Mouse (Mus musculus): Measurements from ENCODE around the gene Padi2. TPM values are rescaled to one million over a fixed set of nuclear protein-coding genes. Genes with fewer than 3 reads are reported as not detected.

Padi2 gene
- polyA plus RNA-seq, 1 experiment, result 25.2 TPM

DNA sequence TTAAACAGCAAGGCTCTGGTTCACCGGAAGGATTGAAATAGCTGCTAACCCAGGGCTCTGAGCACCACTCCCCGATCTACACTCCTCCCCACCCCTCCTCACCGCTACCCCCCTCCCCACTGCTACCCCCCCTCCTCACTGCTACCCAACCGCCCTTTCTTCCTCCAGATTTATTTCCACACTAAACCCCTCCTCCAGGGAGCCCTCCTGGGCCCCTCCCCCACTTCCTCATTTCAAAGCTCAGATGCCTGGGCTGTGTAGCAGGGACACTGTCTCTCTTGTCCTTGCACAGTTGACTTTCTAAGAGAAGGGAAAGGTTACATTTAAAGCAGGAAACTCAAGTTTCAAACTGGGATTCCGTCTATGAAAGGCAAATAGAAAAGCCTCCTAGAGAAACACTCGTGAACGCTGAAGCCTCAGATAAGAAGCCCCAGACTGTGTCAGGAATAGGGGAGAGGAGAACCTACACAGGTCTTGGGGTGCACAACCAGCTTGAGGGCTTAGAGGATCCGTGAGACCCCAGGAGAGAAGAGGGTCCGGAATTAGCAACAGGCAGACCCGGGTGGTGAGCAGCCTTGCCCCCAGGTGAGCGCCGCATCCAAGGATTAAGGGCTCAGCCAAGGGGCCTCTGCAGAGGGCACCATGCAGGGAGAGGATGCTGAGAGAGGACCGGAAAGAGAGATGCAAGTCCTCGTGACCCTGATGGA lies 37.5 kb upstream of the Padi2 start:
- WGBS, result 15% methylated on average over 14 of the region's 14 CpGs
- no peak for DNase-seq
- no peak overlapping the region for H3K27ac ChIP-seq (ENCODE audit: insufficient read depth, low read length)

DNA sequence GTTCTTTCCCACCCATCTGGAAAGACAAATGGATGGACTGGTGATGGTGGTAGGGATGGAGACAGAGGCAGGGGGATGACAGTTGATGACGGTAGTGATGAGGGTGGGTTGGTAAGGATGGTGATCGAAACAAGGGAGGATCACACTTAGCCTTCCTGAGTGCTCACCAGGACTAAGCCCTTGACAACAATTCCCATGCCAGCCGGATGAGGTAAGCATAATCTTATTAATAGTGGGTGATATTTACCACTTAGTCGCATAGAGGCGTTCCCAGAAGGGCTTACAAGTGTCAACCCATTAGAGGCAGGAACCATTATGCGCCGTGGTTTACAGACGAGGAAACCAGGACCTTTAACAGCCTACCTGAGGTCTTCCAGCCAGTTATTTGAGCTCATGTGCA lies 36.2 kb upstream of the Padi2 start:
- H3K27me3 ChIP-seq (ENCODE audit: control insufficient read depth, insufficient read depth, low read length), result no peaks in the 10 kb centered on the region; the same call in 1 of the 2 replicates
- no peak overlapping the region for H3K4me3 ChIP-seq (replicated peaks; ENCODE audit: insufficient read depth, low read depth, low read length)
- DNase-seq, result no peak
- 94% methylated on average over 8 of the region's 8 CpGs for WGBS
- no peak overlapping the region for H3K27ac ChIP-seq (ENCODE audit: insufficient read depth, low read length)
- H3K4me1 ChIP-seq (ENCODE audit: control insufficient read depth, insufficient read depth, low read length), result no peaks in the 10 kb centered on the region
- no peak for TF ChIP-seq CTCF (IDR thresholded peaks at IDR 0.05; ENCODE audit: borderline replicate concordance, insufficient read depth, low read depth, low read length)
- no peak for TF ChIP-seq POLR2A (IDR thresholded peaks at IDR 0.05; ENCODE audit: borderline replicate concordance, insufficient read depth, low read length)

More for the DNA sequence above, 37.5 kb upstream of the Padi2 start:
- Histone ChIP-seq H3K27me3 (ENCODE audit: control insufficient read depth, insufficient read depth, low read length) (no peaks in the 10 kb centered on the region; the same call in 1 of the 2 replicates), H3K4me1 (ENCODE audit: control insufficient read depth, insufficient read depth, low read length) (no peaks in the 10 kb centered on the region), H3K4me3 (replicated peaks; ENCODE audit: insufficient read depth, low read depth, low read length) (no peak overlapping the region)
- no peak for TF ChIP-seq CTCF (IDR thresholded peaks at IDR 0.05; ENCODE audit: borderline replicate concordance, insufficient read depth, low read depth, low read length)
- TF ChIP-seq POLR2A (IDR thresholded peaks at IDR 0.05; ENCODE audit: borderline replicate concordance, insufficient read depth, low read length), result no peak

DNA sequence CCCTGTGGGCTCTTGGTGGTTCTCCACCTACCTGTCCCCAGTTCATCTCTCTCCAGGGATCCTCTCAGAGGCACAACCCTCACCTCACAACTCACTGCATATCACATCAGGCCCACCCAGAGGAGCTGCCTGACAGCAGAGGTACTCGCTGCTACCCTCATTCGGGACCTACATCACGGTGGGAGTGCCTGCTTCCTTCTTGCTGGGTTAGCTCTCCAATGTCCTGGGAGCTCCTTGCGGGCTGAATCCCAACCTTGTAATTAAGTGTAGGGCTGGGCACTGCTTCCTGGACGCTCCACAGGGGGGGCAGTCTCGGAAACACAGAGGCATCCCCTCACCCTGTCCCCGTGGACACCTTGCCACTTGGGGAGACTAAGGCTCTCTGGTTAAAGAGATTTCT lies 35.3 kb upstream of the Padi2 start:
- no peaks in the 10 kb centered on the region; the same call in 1 of the 2 replicates for H3K27me3 ChIP-seq (ENCODE audit: control insufficient read depth, insufficient read depth, low read length)
- no peak for DNase-seq
- H3K27ac ChIP-seq (ENCODE audit: insufficient read depth, low read length), result no peak overlapping the region
- WGBS, result 83% methylated on average over 7 of the region's 7 CpGs
- H3K4me1 ChIP-seq (ENCODE audit: control insufficient read depth, insufficient read depth, low read length), result no peaks in the 10 kb centered on the region
- no peak overlapping the region for H3K4me3 ChIP-seq (replicated peaks; ENCODE audit: insufficient read depth, low read depth, low read length)
- no peak for TF ChIP-seq POLR2A (IDR thresholded peaks at IDR 0.05; ENCODE audit: borderline replicate concordance, insufficient read depth, low read length)
- TF ChIP-seq CTCF (IDR thresholded peaks at IDR 0.05; ENCODE audit: borderline replicate concordance, insufficient read depth, low read depth, low read length), result no peak

DNA sequence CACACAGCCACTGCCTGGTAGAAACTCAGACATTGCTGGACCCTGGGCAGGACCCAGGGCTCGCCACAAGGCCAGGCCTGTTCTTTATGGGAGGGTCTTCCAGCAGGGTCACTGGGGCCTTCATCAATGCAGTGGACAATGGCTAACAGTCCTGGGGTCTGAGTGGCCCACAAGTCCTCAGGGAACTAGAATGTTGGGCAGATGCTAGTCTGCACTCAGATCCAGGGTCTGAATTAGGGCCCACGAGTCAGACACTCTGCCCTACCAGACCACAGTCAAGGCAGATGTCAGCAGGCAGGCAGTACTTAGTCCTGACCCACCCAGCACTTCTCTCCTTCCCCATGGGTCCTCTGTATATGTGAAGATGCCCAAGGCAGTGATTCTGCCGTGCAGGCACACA lies 34.8 kb upstream of the Padi2 start:
- no peaks in the 10 kb centered on the region; the same call in 1 of the 2 replicates for H3K27me3 ChIP-seq (ENCODE audit: control insufficient read depth, insufficient read depth, low read length)
- TF ChIP-seq CTCF (IDR thresholded peaks at IDR 0.05; ENCODE audit: borderline replicate concordance, insufficient read depth, low read depth, low read length), result no peak
- no peak for TF ChIP-seq POLR2A (IDR thresholded peaks at IDR 0.05; ENCODE audit: borderline replicate concordance, insufficient read depth, low read length)
- no peak for DNase-seq
- 85% methylated on average over 3 of the region's 3 CpGs for WGBS
- H3K4me3 ChIP-seq (replicated peaks; ENCODE audit: insufficient read depth, low read depth, low read length), result no peak overlapping the region
- H3K4me1 ChIP-seq (ENCODE audit: control insufficient read depth, insufficient read depth, low read length), result no peaks in the 10 kb centered on the region
- H3K27ac ChIP-seq (ENCODE audit: insufficient read depth, low read length), result no peak overlapping the region

DNA sequence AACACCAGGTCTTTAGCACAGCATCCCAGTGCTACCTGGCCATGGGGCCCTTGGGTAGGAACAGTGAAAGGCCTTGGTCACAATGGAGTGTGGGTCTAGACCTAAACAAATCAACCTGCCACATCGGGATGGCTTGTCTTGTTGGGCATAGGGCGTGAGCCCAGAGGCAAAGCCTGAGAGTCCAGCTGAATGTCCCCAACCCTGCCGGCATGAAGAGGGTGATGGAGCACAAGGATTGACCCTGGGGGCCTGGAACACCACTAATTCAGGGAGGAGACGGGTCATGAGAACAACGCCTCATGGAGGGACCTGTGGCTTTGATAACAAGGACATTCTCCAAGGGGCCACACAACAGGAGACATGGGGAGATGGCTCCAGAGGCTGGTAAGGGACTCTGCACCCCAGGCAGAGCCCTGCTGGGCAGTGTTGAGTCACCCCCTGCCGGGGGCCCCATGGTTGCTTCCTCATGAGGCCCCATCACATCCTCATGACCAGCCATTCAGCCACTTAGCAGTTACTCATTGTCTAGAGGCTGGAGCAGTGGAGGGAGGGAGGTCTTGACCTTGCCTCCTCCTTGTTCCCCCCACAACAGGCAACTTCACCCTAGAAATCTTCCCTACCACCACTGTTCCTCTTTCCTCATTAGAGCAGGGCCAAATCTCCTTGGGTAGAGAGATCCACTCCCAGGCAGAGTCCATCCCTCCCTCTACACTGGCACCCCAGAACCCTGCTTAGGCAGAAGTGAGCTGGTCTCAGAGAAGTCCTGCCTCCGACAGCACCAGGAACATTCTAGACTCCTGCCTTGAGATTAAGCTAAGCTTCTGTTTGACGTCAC lies 34.1 kb upstream of the Padi2 start:
- no peak for DNase-seq
- WGBS, result 83% methylated on average over 8 of the region's 8 CpGs
- H3K27ac ChIP-seq (ENCODE audit: insufficient read depth, low read length), result no peak overlapping the region
- H3K4me3 ChIP-seq (replicated peaks; ENCODE audit: insufficient read depth, low read depth, low read length), result no peak overlapping the region
- H3K4me1 ChIP-seq (ENCODE audit: control insufficient read depth, insufficient read depth, low read length), result no peaks in the 10 kb centered on the region
- TF ChIP-seq CTCF (IDR thresholded peaks at IDR 0.05; ENCODE audit: borderline replicate concordance, insufficient read depth, low read depth, low read length), result no peak
- no peak for TF ChIP-seq POLR2A (IDR thresholded peaks at IDR 0.05; ENCODE audit: borderline replicate concordance, insufficient read depth, low read length)
- H3K27me3 ChIP-seq (ENCODE audit: control insufficient read depth, insufficient read depth, low read length), result no peaks in the 10 kb centered on the region; the same call in 1 of the 2 replicates

DNA sequence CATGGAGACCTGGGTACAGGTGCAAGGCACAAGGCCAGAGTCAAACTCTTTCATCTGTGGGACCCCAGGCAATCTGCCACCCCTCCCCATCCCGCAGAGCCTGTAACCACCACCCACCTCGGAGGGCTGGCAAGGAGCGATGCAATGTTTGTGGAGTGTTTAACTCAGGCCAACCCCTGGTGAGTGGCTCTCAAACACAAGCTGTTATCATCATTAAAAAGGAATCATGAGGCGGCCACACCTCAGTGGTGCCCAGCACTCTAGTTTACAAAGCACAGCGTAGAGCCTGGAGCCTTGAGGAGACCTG lies 33.5 kb upstream of the Padi2 start:
- 24% methylated on average over 5 of the region's 5 CpGs for WGBS

DNA sequence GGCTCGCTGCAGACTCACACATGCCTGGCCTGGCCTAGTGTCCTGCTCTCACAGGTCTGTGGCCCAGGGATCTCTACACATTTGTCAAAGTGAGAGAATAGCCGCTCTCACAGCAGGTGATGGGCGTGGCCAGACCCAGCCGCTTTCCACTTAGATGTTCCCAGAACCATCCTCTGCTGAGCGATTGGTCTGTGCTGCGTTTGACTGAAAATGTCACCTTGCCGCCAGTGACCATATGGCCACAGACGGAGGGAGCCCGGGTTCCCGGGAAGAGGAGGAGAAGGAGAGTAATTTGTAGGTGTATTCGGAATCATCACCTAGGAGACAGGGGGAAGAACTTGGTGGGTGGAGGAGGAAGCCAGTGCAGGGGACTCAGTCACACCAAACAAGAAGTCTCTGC lies 33.1 kb upstream of the Padi2 start:
- WGBS, result 27% methylated on average over 11 of the region's 11 CpGs
- H3K4me1 ChIP-seq (ENCODE audit: control insufficient read depth, insufficient read depth, low read length), result no peaks in the 10 kb centered on the region
- TF ChIP-seq CTCF (IDR thresholded peaks at IDR 0.05; ENCODE audit: borderline replicate concordance, insufficient read depth, low read depth, low read length), result no peak
- no peak for TF ChIP-seq POLR2A (IDR thresholded peaks at IDR 0.05; ENCODE audit: borderline replicate concordance, insufficient read depth, low read length)
- H3K27me3 ChIP-seq (ENCODE audit: control insufficient read depth, insufficient read depth, low read length), result no peaks in the 10 kb centered on the region; the same call in 1 of the 2 replicates
- H3K27ac ChIP-seq (ENCODE audit: insufficient read depth, low read length), result no peak overlapping the region
- no peak overlapping the region for H3K4me3 ChIP-seq (replicated peaks; ENCODE audit: insufficient read depth, low read depth, low read length)
- peak in 1 of 2 experiments; percentile 9 for DNase-seq

More for the DNA sequence above, 33.5 kb upstream of the Padi2 start:
- no peaks in the 10 kb centered on the region for H3K4me1 ChIP-seq (ENCODE audit: control insufficient read depth, insufficient read depth, low read length)
- no peak for DNase-seq
- no peaks in the 10 kb centered on the region; the same call in 1 of the 2 replicates for H3K27me3 ChIP-seq (ENCODE audit: control insufficient read depth, insufficient read depth, low read length)
- H3K4me3 ChIP-seq (replicated peaks; ENCODE audit: insufficient read depth, low read depth, low read length), result no peak overlapping the region
- TF ChIP-seq POLR2A (IDR thresholded peaks at IDR 0.05; ENCODE audit: borderline replicate concordance, insufficient read depth, low read length), result no peak
- no peak for TF ChIP-seq CTCF (IDR thresholded peaks at IDR 0.05; ENCODE audit: borderline replicate concordance, insufficient read depth, low read depth, low read length)
- H3K27ac ChIP-seq (ENCODE audit: insufficient read depth, low read length), result no peak overlapping the region

Measured in cerebellum, adult 2 months (tissue).